Mouse (Mus musculus) spleen, adult 2 months (tissue): ENCODE measurements around the gene Cox8c. TPM values are rescaled to one million over a fixed set of nuclear protein-coding genes. Genes with fewer than 3 reads are reported as not detected.

Experiments
- DNase-seq, 2 experiments: peaks; one replicate each; pipeline versions ENCODE4 v3.0.0 to v3.0.0-alpha.2; 2012 to 2021; ENCODE audit warnings: low spot score in 2 of 2, low read depth in 1 of 2
- H3K27ac ChIP-seq: fragments of 200-500 bp; 2 replicates; pipeline ENCODE4 v1.5.1; 2012; ENCODE audit warnings: low read length, inconsistent platforms; ENCODE audit not compliant: insufficient read depth
- H3K27me3 ChIP-seq: fragments of 200-500 bp; 2 replicates; pipeline ENCODE4 v1.6.1; 2012; ENCODE audit warnings: mild to moderate bottlenecking, moderate library complexity, low read length, inconsistent platforms; ENCODE audit not compliant: control insufficient read depth, insufficient read depth
- H3K36me3 ChIP-seq: fragments of 200-500 bp; 2 replicates; pipeline ENCODE4 v1.6.1; 2012; ENCODE audit warnings: mild to moderate bottlenecking, low read length, inconsistent platforms; ENCODE audit not compliant: control insufficient read depth, insufficient read depth
- H3K4me1 ChIP-seq: fragments of 200-500 bp; 2 replicates; pipeline ENCODE4 v1.6.1; 2011; ENCODE audit warnings: inconsistent platforms; ENCODE audit not compliant: control insufficient read depth, insufficient read depth, insufficient read length
- H3K4me3 ChIP-seq: fragments of 200-500 bp; 2 replicates; pipeline ENCODE4 v1.5.1; 2011; ENCODE audit warnings: mild to moderate bottlenecking, inconsistent platforms; ENCODE audit not compliant: insufficient read depth, insufficient read length; ENCODE audit errors: extremely low read depth
- CTCF ChIP-seq: fragments of 200-500 bp; IDR thresholded peaks from 2 replicates; pipeline ENCODE4 v1.5.1; 2011; ENCODE audit warnings: mild to moderate bottlenecking, inconsistent platforms; ENCODE audit not compliant: insufficient read depth, insufficient read length, insufficient replicate concordance; ENCODE audit errors: extremely low read depth
- POLR2A ChIP-seq: fragments of 200-500 bp; IDR thresholded peaks from 2 replicates; pipeline ENCODE4 v1.6.1; 2011; ENCODE audit warnings: low read depth, low read length, inconsistent platforms
- WGBS: fragments of 180-500 bp; shearing (Covaris S2); methylation state at CpG from one replicate; pipeline ENCODE4 v1.1.7; 2018; 5-methylcytosine and 5-hydroxymethylcytosine counted together
- polyA plus RNA-seq: library from polyadenylated mRNA; depleted of rRNA; stranded (reverse); fragments of >200 nt; gene quantifications from 2 replicates; pipeline ENCODE4 v1.2.3, GENCODE M21; 2012

Cox8c gene
- polyA plus RNA-seq, 1 experiment, result not detected

DNA sequence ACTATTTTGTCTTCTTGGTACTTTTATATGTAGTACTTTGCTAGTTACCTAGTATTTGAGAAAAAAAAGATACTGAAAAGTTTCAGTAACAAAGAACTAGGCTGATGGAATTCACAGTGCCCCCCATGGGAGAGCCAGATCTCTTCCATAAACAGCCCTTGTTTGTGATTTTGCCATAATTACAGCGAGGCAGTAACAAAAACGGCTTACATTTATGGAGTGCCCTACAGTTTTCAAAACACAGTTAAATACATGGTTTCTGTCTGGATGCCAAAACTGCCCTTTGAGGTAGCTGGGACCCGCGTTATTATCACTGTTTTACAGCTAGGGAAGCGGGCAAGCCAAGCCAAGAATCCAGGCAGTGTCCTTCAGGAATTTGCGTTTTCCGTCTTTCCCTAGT lies 20.2 kb upstream of the Cox8c start:
- Histone ChIP-seq H3K27ac (no peak overlapping the region), H3K4me3 (peak overlapping the region; percentile 78), H3K4me1 (peaks cover 4% of the 10 kb centered on the region; the same call in 1 of the 2 replicates), H3K36me3 (no peaks in the 10 kb centered on the region), H3K27me3 (no peaks in the 10 kb centered on the region)
- DNase-seq, result no peak
- WGBS, result 43% methylated on average over 7 of the region's 7 CpGs
- TF ChIP-seq CTCF, result no peak
- TF ChIP-seq POLR2A, result no peak

DNA sequence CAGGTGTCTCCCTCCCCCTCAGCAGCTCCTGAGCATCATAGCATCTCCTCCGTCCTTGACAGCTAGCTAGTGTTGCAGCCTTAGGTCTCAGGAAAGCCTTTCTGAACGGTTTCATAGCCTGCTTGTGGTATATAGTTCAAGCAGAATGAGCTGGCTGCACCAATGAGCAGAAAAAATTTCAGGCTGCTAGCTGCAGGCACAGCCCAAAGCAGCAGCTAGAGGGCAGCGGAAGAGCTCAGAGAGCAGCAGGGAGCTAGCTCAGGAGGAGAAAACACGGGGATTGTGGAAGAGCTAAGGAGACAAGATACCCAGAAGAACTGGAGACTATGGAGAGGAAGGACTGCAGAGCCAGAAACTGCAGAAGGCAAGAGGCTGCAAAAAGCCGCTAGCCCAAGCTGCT lies 13.4 kb upstream of the Cox8c start:
- Histone ChIP-seq H3K27me3 (no peaks in the 10 kb centered on the region), H3K4me3 (no peak overlapping the region), H3K4me1 (no peaks in the 10 kb centered on the region), H3K36me3 (no peaks in the 10 kb centered on the region), H3K27ac (no peak overlapping the region)
- WGBS, result 28% methylated on average over 5 of the region's 5 CpGs
- TF ChIP-seq CTCF, result no peak
- no peak for TF ChIP-seq POLR2A
- no peak for DNase-seq

DNA sequence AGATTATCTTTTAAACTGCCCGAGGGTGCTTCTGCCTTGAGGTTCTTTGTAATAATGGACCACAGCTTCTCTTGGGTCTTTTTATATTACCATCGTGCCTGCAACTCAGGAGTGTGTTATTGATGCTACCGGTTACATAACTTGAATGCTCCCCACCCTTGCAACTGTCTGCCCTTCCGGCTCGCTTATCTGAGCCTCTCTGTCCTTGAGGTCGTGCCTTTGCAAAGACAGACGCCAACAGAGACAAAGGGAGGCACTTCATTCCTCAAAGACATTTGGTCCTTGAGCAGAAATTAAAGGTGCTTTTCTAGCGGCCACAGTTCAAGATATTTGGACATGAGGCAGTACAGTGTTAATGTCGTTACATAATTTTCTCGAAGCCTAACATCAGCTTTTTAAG lies 11.8 kb upstream of the Cox8c start:
- Histone ChIP-seq H3K27ac (no peak overlapping the region), H3K4me3 (no peak overlapping the region), H3K36me3 (no peaks in the 10 kb centered on the region), H3K4me1 (no peaks in the 10 kb centered on the region), H3K27me3 (no peaks in the 10 kb centered on the region)
- TF ChIP-seq CTCF, result no peak
- TF ChIP-seq POLR2A, result no peak
- 87% methylated on average over 10 of the region's 10 CpGs for WGBS
- no peak for DNase-seq

DNA sequence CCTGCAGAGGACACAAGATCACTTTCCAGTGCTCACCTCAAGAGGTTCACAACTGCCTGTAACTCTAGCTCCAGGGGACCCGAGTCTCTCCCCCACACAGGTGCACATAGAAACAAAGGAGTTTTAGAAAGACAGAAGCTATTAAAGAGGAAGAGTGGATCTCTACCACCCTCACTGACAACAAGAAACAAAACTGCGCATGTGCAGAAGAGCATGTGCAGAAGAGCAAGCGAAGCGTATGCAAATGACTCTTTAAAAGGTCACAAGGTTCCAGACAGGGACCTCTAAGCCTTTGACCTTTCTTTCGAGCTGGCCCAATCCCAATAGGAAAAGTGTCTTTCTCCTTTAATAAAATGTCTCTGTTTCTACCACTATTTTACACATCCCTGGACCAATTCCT lies 10.5 kb upstream of the Cox8c start:
- no peaks in the 10 kb centered on the region for H3K27me3 ChIP-seq
- no peaks in the 10 kb centered on the region for H3K36me3 ChIP-seq
- DNase-seq, result no peak
- no peak overlapping the region for H3K4me3 ChIP-seq
- no peak overlapping the region for H3K27ac ChIP-seq
- 85% methylated on average over 5 of the region's 5 CpGs for WGBS
- no peaks in the 10 kb centered on the region for H3K4me1 ChIP-seq
- TF ChIP-seq CTCF (no peak), POLR2A (no peak)

DNA sequence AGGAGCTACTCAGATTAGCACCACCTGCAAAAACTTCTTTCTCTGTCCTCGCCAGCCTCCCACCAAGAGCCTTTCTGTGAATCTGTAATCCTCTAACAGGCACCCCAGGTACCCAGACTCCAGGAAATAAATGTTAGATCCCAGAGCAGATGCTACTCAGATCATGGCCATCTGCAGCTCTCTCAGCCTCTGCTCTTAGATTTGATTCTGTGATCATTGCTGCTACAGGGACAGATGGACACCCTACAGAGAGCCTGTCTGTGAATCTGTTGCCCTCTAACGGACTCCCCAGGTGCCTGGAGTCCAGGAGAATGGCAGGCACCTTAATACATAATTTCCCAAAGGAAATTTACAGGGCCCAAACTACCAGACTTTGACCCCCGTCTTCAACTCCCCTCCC lies 9.1 kb downstream of the Cox8c start:
- Histone ChIP-seq H3K36me3 (no peaks in the 10 kb centered on the region), H3K27ac (no peak overlapping the region), H3K27me3 (no peaks in the 10 kb centered on the region), H3K4me3 (no peak overlapping the region), H3K4me1 (no peaks in the 10 kb centered on the region)
- DNase-seq, result no peak
- 72% methylated on average over 3 of the region's 3 CpGs for WGBS
- TF ChIP-seq CTCF (no peak), POLR2A (no peak)

DNA sequence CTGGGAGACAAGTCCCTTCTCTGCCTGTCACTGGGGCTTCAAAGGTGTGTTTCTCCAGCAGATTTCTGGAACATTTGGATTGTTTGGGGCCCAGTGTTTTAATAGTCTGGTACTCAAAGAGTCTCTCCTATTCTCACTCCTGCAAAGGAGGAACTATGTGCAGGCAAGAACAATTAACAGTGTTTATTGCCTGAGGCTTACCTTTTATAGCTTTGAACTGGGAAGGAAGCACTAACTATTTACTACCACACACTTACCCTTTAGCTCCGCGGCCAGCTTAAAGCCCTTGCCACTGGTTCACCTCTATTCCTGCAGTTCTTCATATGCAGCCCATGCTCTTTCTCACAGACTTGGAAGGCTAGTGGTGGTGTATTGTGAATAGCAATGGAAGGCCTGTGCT lies 17.0 kb downstream of the Cox8c start:
- Histone ChIP-seq H3K4me1 (no peaks in the 10 kb centered on the region), H3K4me3 (no peak overlapping the region), H3K36me3 (no peaks in the 10 kb centered on the region), H3K27ac (no peak overlapping the region), H3K27me3 (no peaks in the 10 kb centered on the region)
- no peak for TF ChIP-seq CTCF
- TF ChIP-seq POLR2A, result no peak
- DNase-seq, result no peak
- 20% methylated on average over 2 of the region's 2 CpGs for WGBS

DNA sequence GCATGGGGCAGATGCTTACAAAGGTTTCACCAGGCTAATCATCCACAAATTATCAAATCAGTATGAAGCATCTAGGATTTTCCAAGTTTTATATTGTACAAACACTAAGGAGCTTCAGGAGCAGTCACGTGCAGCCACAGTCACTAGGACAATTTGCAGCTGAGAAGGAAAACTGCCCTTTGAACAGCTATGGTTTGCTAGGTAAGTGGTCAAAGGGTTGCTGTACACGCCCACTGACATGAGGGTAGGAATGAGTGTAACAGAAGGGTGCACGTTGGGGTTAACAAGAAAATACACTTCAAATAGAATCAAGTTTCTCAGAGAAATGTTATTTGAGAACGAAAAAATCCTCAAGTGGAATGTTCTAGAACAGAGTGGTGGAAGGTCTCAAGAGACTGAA lies 30.6 kb downstream of the Cox8c start:
- Histone ChIP-seq H3K27me3 (no peaks in the 10 kb centered on the region), H3K4me3 (no peak overlapping the region), H3K4me1 (no peaks in the 10 kb centered on the region), H3K36me3 (no peaks in the 10 kb centered on the region), H3K27ac (no peak overlapping the region)
- no peak for DNase-seq
- 86% methylated on average over 4 of the region's 4 CpGs for WGBS
- TF ChIP-seq POLR2A (no peak), CTCF (no peak)

DNA sequence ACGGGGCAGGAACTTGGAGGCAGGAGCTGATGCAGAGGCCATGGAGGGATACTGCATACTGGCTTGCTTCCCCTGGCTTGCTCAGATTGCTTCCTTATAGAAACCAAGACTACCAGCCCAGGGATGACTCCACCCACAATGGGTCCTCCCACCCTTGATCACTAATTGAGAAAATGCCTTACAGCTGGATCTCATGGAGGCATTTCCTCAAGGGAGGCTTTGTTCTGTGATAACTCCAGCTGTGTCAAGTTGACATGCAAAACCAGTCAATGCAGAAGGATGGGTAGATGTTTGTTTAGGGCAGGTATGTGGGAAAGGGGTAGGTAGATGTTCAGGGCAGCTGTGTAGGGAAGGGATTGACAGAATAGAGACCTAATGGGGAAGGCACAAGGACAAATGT lies 31.2 kb downstream of the Cox8c start:
- no peak for DNase-seq
- no peak overlapping the region for H3K4me3 ChIP-seq
- H3K27me3 ChIP-seq, result no peaks in the 10 kb centered on the region
- no peaks in the 10 kb centered on the region for H3K36me3 ChIP-seq
- no peaks in the 10 kb centered on the region for H3K4me1 ChIP-seq
- TF ChIP-seq CTCF (no peak), POLR2A (no peak)
- no peak overlapping the region for H3K27ac ChIP-seq
- 68% methylated on average over 1 of the region's 1 CpGs for WGBS
